16 mouse cellular contexts compared by ENCODE assay signal in genomic region chr7:127270256-127270655, GRCm38 (mm10). TPM values are rescaled to one million over a fixed set of nuclear protein-coding genes. Genes with fewer than 3 reads are reported as not detected.
DNase-seq lines count a peak whose midpoint lies in the region; ATAC-seq lines count a peak whose summit lies in the region.
"Had no signal": no experiment of that assay in that cellular context is flagged by ENCODE, and none has a peak within 500 bp of the region (broad histone marks: within the 10 kb centered on the region; RNA-seq: fewer than 3 reads in every experiment).

No protein-coding gene starts in this region.

- no peak overlapping the region for H3K4me3 ChIP-seq in intestine, embryonic 16.5 days (ENCODE audit: low read length)
- H3K4me3 ChIP-seq in intestine, embryonic 15.5 days (replicated peaks): no peak overlapping the region
- H3K4me3 ChIP-seq: embryonic facial prominence, embryonic 10.5 days; erythroblast, embryonic 14.5 days; midbrain, embryonic 15.5 days had no signal

- H3K27ac ChIP-seq in intestine, embryonic 16.5 days (ENCODE audit: low read length): peak overlapping the region; percentile 44; the same call in 1 of the 2 replicates
- H3K27ac ChIP-seq in intestine, embryonic 15.5 days: no peak overlapping the region
- H3K27ac ChIP-seq: embryonic facial prominence, embryonic 10.5 days; midbrain, embryonic 15.5 days had no signal

- peaks cover 15% of the 10 kb centered on the region; the same call in 1 of the 2 replicates for H3K4me1 ChIP-seq in intestine, embryonic 16.5 days (ENCODE audit: control insufficient read depth, insufficient read depth, low read length)
- peaks cover 12% of the 10 kb centered on the region for H3K4me1 ChIP-seq in intestine, embryonic 15.5 days (replicated peaks)

- H3K4me2 ChIP-seq in intestine, embryonic 16.5 days (ENCODE audit: low read depth, low read length): no peak overlapping the region
- no peak overlapping the region for H3K4me2 ChIP-seq in intestine, embryonic 15.5 days (replicated peaks)
- H3K4me2 ChIP-seq: midbrain, embryonic 15.5 days had no signal

- H3K36me3 ChIP-seq in intestine, embryonic 16.5 days (ENCODE audit: control insufficient read depth, insufficient read depth, low read length): peaks cover 21% of the 10 kb centered on the region
- peaks cover 11% of the 10 kb centered on the region for H3K36me3 ChIP-seq in intestine, embryonic 15.5 days

- H3K27me3 ChIP-seq in intestine, embryonic 16.5 days (replicated peaks; ENCODE audit: control insufficient read depth, insufficient read depth, low read length): no peaks in the 10 kb centered on the region
- H3K27me3 ChIP-seq in intestine, embryonic 15.5 days (replicated peaks): no peaks in the 10 kb centered on the region
- H3K27me3 ChIP-seq: midbrain, embryonic 15.5 days had no signal

- peak; percentile 92 for DNase-seq in 416B (ENCODE audit: low read depth)
- no peak for DNase-seq in layer of hippocampus, adult 9-11 months
- DNase-seq in cerebellum, postnatal 14 days: no peak
- DNase-seq in urinary bladder, postnatal 36 days (ENCODE audit: low spot score in 2 of 2): no peak
- DNase-seq: adrenal gland, postnatal 25 days; cerebellum, postnatal 10 days; gastrocnemius, postnatal 10 days; heart, postnatal 14 days had no signal

- no peak overlapping the region for H3K9ac ChIP-seq in intestine, embryonic 16.5 days (ENCODE audit: low read depth, low read length)
- H3K9ac ChIP-seq in intestine, embryonic 15.5 days: no peak overlapping the region
- H3K9ac ChIP-seq: midbrain, embryonic 15.5 days had no signal

- H3K9me3 ChIP-seq in intestine, embryonic 16.5 days (ENCODE audit: control insufficient read depth, low read length): peaks cover 10% of the 10 kb centered on the region
- no peaks in the 10 kb centered on the region for H3K9me3 ChIP-seq in intestine, embryonic 15.5 days
- H3K9me3 ChIP-seq: midbrain, embryonic 15.5 days had no signal

- whole genome bisulfite sequencing in intestine, embryonic 16.5 days: 79% methylated on average over 2 of the region's 2 CpGs
- WGBS in intestine, embryonic 15.5 days: 85% methylated on average over 2 of the region's 2 CpGs

- no peak for ATAC-seq in intestine, embryonic 16.5 days
- no peak for ATAC-seq in intestine, embryonic 15.5 days
- peak; percentile 40 for ATAC-seq in common myeloid progenitor, adult 5-6 weeks (replicated peaks; ENCODE audit: low read depth, poor library complexity, severe bottlenecking)
- ATAC-seq in monocyte, adult 5-6 weeks (replicated peaks; ENCODE audit: insufficient number of reproducible peaks, low FRiP score, low TSS enrichment, poor library complexity, severe bottlenecking): peak; percentile 77
- ATAC-seq: hindbrain, embryonic 16.5 days; midbrain, embryonic 15.5 days had no signal

RNA-seq across cellular contexts. Expression of gene Sephs2, which starts 3.6 kb away (rescaled TPM):
- 187 and 224 TPM in 2 replicates for polyA plus RNA-seq in intestine, embryonic 16.5 days (2015; fragmentation: Nextera tagmentation; extraction: Ambion mirVana)
- polyA plus RNA-seq in intestine, embryonic 15.5 days (2015; fragmentation: Nextera tagmentation; extraction: Ambion mirVana): 205 and 233 TPM in 2 replicates
- 99.1 and 102 TPM in 2 replicates for total RNA-seq in common myeloid progenitor, adult 5-6 weeks (2017)
- 139 to 200 TPM (median 191 TPM) in 3 replicates for total RNA-seq in monocyte, adult 5-6 weeks (2017)

RNA-seq across cellular contexts. Expression of gene Dctpp1, which starts 9.7 kb away (rescaled TPM):
- polyA plus RNA-seq in intestine, embryonic 16.5 days (2015; fragmentation: Nextera tagmentation; extraction: Ambion mirVana): 176 and 195 TPM in 2 replicates
- polyA plus RNA-seq in intestine, embryonic 15.5 days (2015; fragmentation: Nextera tagmentation; extraction: Ambion mirVana): 216 and 219 TPM in 2 replicates
- 85.1 and 88.3 TPM in 2 replicates for total RNA-seq in common myeloid progenitor, adult 5-6 weeks (2017)
- total RNA-seq in monocyte, adult 5-6 weeks (2017): 9.6 to 13.3 TPM (median 9.9 TPM) in 3 replicates

RNA-seq across cellular contexts. Expression of gene Itgal, which starts 25.8 kb away (rescaled TPM):
- polyA plus RNA-seq in intestine, embryonic 16.5 days (2015; fragmentation: Nextera tagmentation; extraction: Ambion mirVana): 2.4 and 2.8 TPM in 2 replicates
- 2.0 and 2.5 TPM in 2 replicates for polyA plus RNA-seq in intestine, embryonic 15.5 days (2015; fragmentation: Nextera tagmentation; extraction: Ambion mirVana)
- total RNA-seq in common myeloid progenitor, adult 5-6 weeks (2017): 26.1 and 31.6 TPM in 2 replicates
- 218 to 515 TPM (median 322 TPM) in 3 replicates for total RNA-seq in monocyte, adult 5-6 weeks (2017)

RNA-seq across cellular contexts. Expression of gene Zfp771, which starts 26.2 kb away (rescaled TPM):
- polyA plus RNA-seq in intestine, embryonic 16.5 days (2015; fragmentation: Nextera tagmentation; extraction: Ambion mirVana): 34.2 and 37.8 TPM in 2 replicates
- polyA plus RNA-seq in intestine, embryonic 15.5 days (2015; fragmentation: Nextera tagmentation; extraction: Ambion mirVana): 41.0 and 44.5 TPM in 2 replicates
- total RNA-seq in common myeloid progenitor, adult 5-6 weeks (2017): 6.3 and 8.9 TPM in 2 replicates
- 0.57 to 3.9 TPM (median 2.9 TPM) in 3 replicates for total RNA-seq in monocyte, adult 5-6 weeks (2017)

RNA-seq across cellular contexts. Expression of gene Sept1, which starts 37.3 kb away (rescaled TPM):
- polyA plus RNA-seq in intestine, embryonic 16.5 days (2015; fragmentation: Nextera tagmentation; extraction: Ambion mirVana): 15.4 and 16.3 TPM in 2 replicates
- polyA plus RNA-seq in intestine, embryonic 15.5 days (2015; fragmentation: Nextera tagmentation; extraction: Ambion mirVana): 13.8 and 16.0 TPM in 2 replicates
- total RNA-seq in common myeloid progenitor, adult 5-6 weeks (2017): 62.7 and 63.2 TPM in 2 replicates
- total RNA-seq in monocyte, adult 5-6 weeks (2017): 117 to 359 TPM (median 130 TPM) in 3 replicates

Comparison
In these comparisons a context has a peak if more than half of its experiments do, and no peak if none do; other contexts are left out.
1. ATAC-seq: peak in common myeloid progenitor, adult 5-6 weeks (single experiment) and monocyte, adult 5-6 weeks (single experiment); none in intestine, embryonic 16.5 days (single experiment) and intestine, embryonic 15.5 days (single experiment).